Mouse (Mus musculus) neural tube, embryonic 14.5 days (tissue): ENCODE data around the gene Mapk10. TPM values are rescaled to one million over a fixed set of nuclear protein-coding genes. Genes with fewer than 3 reads are reported as not detected.

Experiments
- ATAC-seq: fragments of 200-750 bp; cut with Nextera tagmentation; 2 replicates; pipeline ENCODE4 v1.8.0; 2017; ENCODE audit warnings: low read depth, mild to moderate bottlenecking, moderate TSS enrichment, moderate library complexity
- H3K27ac ChIP-seq: fragments of 300-500 bp; sonication (generic); 2 replicates; pipeline ENCODE4 v1.5.1; 2014; ENCODE audit warnings: low read depth, mild to moderate bottlenecking, control low read depth, low read length, moderate library complexity, mixed read lengths
- H3K27me3 ChIP-seq: fragments of 300-500 bp; sonication (generic); 2 replicates; pipeline ENCODE4 v1.6.1; 2014; ENCODE audit warnings: low read length; ENCODE audit not compliant: control insufficient read depth, insufficient read depth
- H3K36me3 ChIP-seq: fragments of 300-500 bp; sonication (generic); 2 replicates; pipeline ENCODE4 v1.6.1; 2014; ENCODE audit warnings: low read length, mixed read lengths; ENCODE audit not compliant: control insufficient read depth, insufficient read depth
- H3K4me1 ChIP-seq: fragments of 300-500 bp; sonication (generic); 2 replicates; pipeline ENCODE4 v1.6.1; 2014; ENCODE audit warnings: low read length; ENCODE audit not compliant: control insufficient read depth, insufficient read depth
- H3K4me2 ChIP-seq: fragments of 300-500 bp; sonication (generic); 2 replicates; pipeline ENCODE4 v1.6.1; 2014; ENCODE audit warnings: mild to moderate bottlenecking, low read depth, low read length, control low read depth
- H3K4me3 ChIP-seq: fragments of 300-500 bp; sonication (generic); 2 replicates; pipeline ENCODE4 v1.5.1; 2014; ENCODE audit warnings: low read depth, low read length, control low read depth, mixed read lengths
- H3K9ac ChIP-seq: fragments of 300-500 bp; sonication (generic); replicated peaks from 2 replicates; pipeline ENCODE4 v1.6.1; 2014; ENCODE audit warnings: low read depth, mild to moderate bottlenecking, control low read depth, low read length, mixed read lengths
- H3K9me3 ChIP-seq: fragments of 300-500 bp; sonication (generic); 2 replicates; pipeline ENCODE4 v1.6.1; 2016; ENCODE audit warnings: low read length; ENCODE audit not compliant: control insufficient read depth
- WGBS: fragments of 180-500 bp; shearing (Covaris S2); extraction: QIAGEN DNeasy Blood & Tissue Kit; methylation state at CpG from one replicate; pipeline ENCODE4 v1.1.7; 2014; 5-methylcytosine and 5-hydroxymethylcytosine counted together
- polyA plus RNA-seq: library from polyadenylated mRNA; unstranded; fragments of >200 nt; fragmentation: Nextera tagmentation; extraction: Ambion mirVana; gene quantifications from 2 replicates; pipeline ENCODE4 v1.2.1, GENCODE M21; 2014

The Mapk10 gene
- polyA plus RNA-seq, 1 experiment from 2014 or later = 115 TPM

- H3K36me3 ChIP-seq = peaks cover 4% of the 10 kb centered on the region
- 85% methylated on average over 5 of the region's 5 CpGs for WGBS
- no peaks in the 10 kb centered on the region for H3K4me1 ChIP-seq
- H3K4me3 ChIP-seq = no peak overlapping the region
- H3K27me3 ChIP-seq = no peaks in the 10 kb centered on the region
- no peak overlapping the region for H3K27ac ChIP-seq
- H3K9me3 ChIP-seq = no peaks in the 10 kb centered on the region
- H3K4me2 ChIP-seq = no peak overlapping the region
- no peak for ATAC-seq
- no peak overlapping the region for H3K9ac ChIP-seq
Measured at GRCm38 (mm10) chr5:102993951-102994350, 217.2 kb downstream of the Mapk10 start.

- H3K9me3 ChIP-seq = no peaks in the 10 kb centered on the region
- H3K4me2 ChIP-seq = no peak overlapping the region
- H3K4me3 ChIP-seq = no peak overlapping the region
- no peaks in the 10 kb centered on the region for H3K27me3 ChIP-seq
- H3K9ac ChIP-seq = no peak overlapping the region
- H3K27ac ChIP-seq = no peak overlapping the region
- ATAC-seq = no peak
- H3K36me3 ChIP-seq = peaks cover 4% of the 10 kb centered on the region
- H3K4me1 ChIP-seq = no peaks in the 10 kb centered on the region
- WGBS = 61% methylated on average over 2 of the region's 2 CpGs
Measured at GRCm38 (mm10) chr5:102991691-102992090, 219.4 kb downstream of the Mapk10 start.

- Histone ChIP-seq H3K4me3 (no peak overlapping the region), H3K36me3 (no peaks in the 10 kb centered on the region), H3K9me3 (no peaks in the 10 kb centered on the region), H3K4me1 (peaks cover 5% of the 10 kb centered on the region; the same call in 1 of the 2 replicates), H3K27ac (no peak overlapping the region), H3K4me2 (no peak overlapping the region), H3K27me3 (no peaks in the 10 kb centered on the region), H3K9ac (no peak overlapping the region)
- no peak for ATAC-seq
- WGBS = 80% methylated on average over 2 of the region's 2 CpGs
Measured at GRCm38 (mm10) chr5:102978382-102978781, 232.8 kb downstream of the Mapk10 start.

- Histone ChIP-seq H3K9ac (no peak overlapping the region), H3K4me2 (no peak overlapping the region), H3K36me3 (no peaks in the 10 kb centered on the region), H3K27me3 (no peaks in the 10 kb centered on the region), H3K9me3 (no peaks in the 10 kb centered on the region), H3K27ac (peak overlapping the region; percentile 67), H3K4me3 (no peak overlapping the region), H3K4me1 (peaks cover 5% of the 10 kb centered on the region; the same call in 1 of the 2 replicates)
- peak; percentile 69; the same call in 1 of the 2 replicates for ATAC-seq
- 38% methylated on average over 6 of the region's 6 CpGs for WGBS
Measured at GRCm38 (mm10) chr5:102977138-102977537, 234.0 kb downstream of the Mapk10 start.

- ATAC-seq = no peak
- no peak overlapping the region for H3K9ac ChIP-seq
- peaks cover 5% of the 10 kb centered on the region; the same call in 1 of the 2 replicates for H3K4me1 ChIP-seq
- no peaks in the 10 kb centered on the region for H3K9me3 ChIP-seq
- H3K27me3 ChIP-seq = no peaks in the 10 kb centered on the region
- H3K4me2 ChIP-seq = no peak overlapping the region
- no peak overlapping the region for H3K4me3 ChIP-seq
- peak overlapping the region; percentile 67 for H3K27ac ChIP-seq
- no peaks in the 10 kb centered on the region for H3K36me3 ChIP-seq
Measured at GRCm38 (mm10) chr5:102976540-102976939, 234.6 kb downstream of the Mapk10 start.

GRCm38 (mm10) chr5:102974400-102974799 is 236.7 kb downstream of the Mapk10 start:
- Histone ChIP-seq H3K4me1 (peaks cover 5% of the 10 kb centered on the region; the same call in 1 of the 2 replicates), H3K4me2 (no peak overlapping the region), H3K4me3 (no peak overlapping the region), H3K27ac (no peak overlapping the region), H3K27me3 (no peaks in the 10 kb centered on the region), H3K36me3 (no peaks in the 10 kb centered on the region), H3K9me3 (no peaks in the 10 kb centered on the region), H3K9ac (no peak overlapping the region)
- 49% methylated on average over 4 of the region's 4 CpGs for WGBS
- ATAC-seq = peak; percentile 42; the same call in 1 of the 2 replicates

GRCm38 (mm10) chr5:102964396-102964795 is 246.7 kb downstream of the Mapk10 start:
- H3K9ac ChIP-seq = no peak overlapping the region
- ATAC-seq = no peak
- H3K9me3 ChIP-seq = no peaks in the 10 kb centered on the region
- H3K4me1 ChIP-seq = no peaks in the 10 kb centered on the region
- no peaks in the 10 kb centered on the region for H3K36me3 ChIP-seq
- no peaks in the 10 kb centered on the region for H3K27me3 ChIP-seq
- H3K27ac ChIP-seq = no peak overlapping the region
- 93% methylated on average over 5 of the region's 5 CpGs for WGBS
- no peak overlapping the region for H3K4me3 ChIP-seq
- no peak overlapping the region for H3K4me2 ChIP-seq

GRCm38 (mm10) chr5:102953414-102953813 is 257.7 kb downstream of the Mapk10 start:
- Histone ChIP-seq H3K9me3 (no peaks in the 10 kb centered on the region), H3K36me3 (no peaks in the 10 kb centered on the region; the same call in 1 of the 2 replicates), H3K27me3 (no peaks in the 10 kb centered on the region), H3K4me2 (no peak overlapping the region), H3K4me3 (no peak overlapping the region), H3K27ac (no peak overlapping the region), H3K4me1 (no peaks in the 10 kb centered on the region), H3K9ac (no peak overlapping the region)
- 86% methylated on average over 8 of the region's 8 CpGs for WGBS
- ATAC-seq = no peak

- H3K36me3 ChIP-seq = no peaks in the 10 kb centered on the region; the same call in 1 of the 2 replicates
- 77% methylated on average over 3 of the region's 3 CpGs for WGBS
- no peak overlapping the region for H3K4me3 ChIP-seq
- no peak overlapping the region for H3K9ac ChIP-seq
- no peak for ATAC-seq
- no peaks in the 10 kb centered on the region for H3K4me1 ChIP-seq
- no peak overlapping the region for H3K4me2 ChIP-seq
- no peaks in the 10 kb centered on the region for H3K9me3 ChIP-seq
- H3K27me3 ChIP-seq = no peaks in the 10 kb centered on the region
- no peak overlapping the region for H3K27ac ChIP-seq
Measured at GRCm38 (mm10) chr5:102952918-102953317, 258.2 kb downstream of the Mapk10 start.
